Mouse (Mus musculus): Measurements from ENCODE around the gene Upk3bl.
"Not testable (repeated sequence)": the region's sequence is repeated elsewhere in the genome, so short reads cannot be mapped to it uniquely, and the experiment has no call there.

Upk3bl gene

GRCm38 (mm10) chr5:136084891-136085651 lies 30.8 kb downstream of the Upk3bl start:
- DNase-seq (ENCODE audit: low read depth, low spot score), result no peak

- no peak for DNase-seq (ENCODE audit: low read depth, low spot score)
Observed at GRCm38 (mm10) chr5:136086290-136086689, 32.0 kb downstream of the Upk3bl start.

- DNase-seq (ENCODE audit: low read depth, low spot score), result no peak
Observed at GRCm38 (mm10) chr5:136088821-136089575, 34.7 kb downstream of the Upk3bl start.

- no peak for DNase-seq (ENCODE audit: low read depth, low spot score)
Observed at GRCm38 (mm10) chr5:136091927-136092326, 37.6 kb downstream of the Upk3bl start.

GRCm38 (mm10) chr5:136094249-136095010 lies 40.1 kb downstream of the Upk3bl start:
- DNase-seq (ENCODE audit: low read depth, low spot score), result no peak

- no peak for DNase-seq (ENCODE audit: low read depth, low spot score)
Observed at GRCm38 (mm10) chr5:136095089-136095488, 40.8 kb downstream of the Upk3bl start.

GRCm38 (mm10) chr5:136098536-136098935 lies 44.2 kb downstream of the Upk3bl start:
- DNase-seq (ENCODE audit: low read depth, low spot score), result no peak

- peak; percentile 19 for DNase-seq (ENCODE audit: low read depth, low spot score)
Observed at GRCm38 (mm10) chr5:136102099-136102820, 48.0 kb downstream of the Upk3bl start.

GRCm38 (mm10) chr5:136104511-136104910 lies 50.2 kb downstream of the Upk3bl start:
- DNase-seq (ENCODE audit: low read depth, low spot score), result peak; percentile 50

- DNase-seq (ENCODE audit: low read depth, low spot score), result no peak
Observed at GRCm38 (mm10) chr5:136108486-136108885, 54.2 kb downstream of the Upk3bl start.

- DNase-seq (ENCODE audit: low read depth, low spot score), result no peak
Observed at GRCm38 (mm10) chr5:136109042-136109441, 54.8 kb downstream of the Upk3bl start.

GRCm38 (mm10) chr5:136113546-136113945 lies 59.3 kb downstream of the Upk3bl start:
- DNase-seq (ENCODE audit: low read depth, low spot score), result not testable (repeated sequence)

All from c-Kit-negative CD71-positive TER-119-positive erythroid progenitor cells, embryonic 14.5 days (primary cell).